Mouse (Mus musculus) C2C12 (cell line): ENCODE data around the gene Itga10. TPM values are rescaled to one million over a fixed set of nuclear protein-coding genes. Genes with fewer than 3 reads are reported as not detected.
"Not testable (repeated sequence)": the region's sequence is repeated elsewhere in the genome, so short reads cannot be mapped to it uniquely, and the experiment has no call there.

ENCODE experiments used
- H3K27me3 ChIP-seq: one replicate; pipeline ENCODE4 v1.6.1; 2011; ENCODE audit not compliant: control insufficient read depth, insufficient read depth, insufficient read length
- H3K36me3 ChIP-seq: one replicate; pipeline ENCODE4 v1.6.1; 2011; ENCODE audit not compliant: control insufficient read depth, insufficient read depth
- H3K4me3 ChIP-seq: one replicate; pipeline ENCODE4 v1.5.1; 2011; ENCODE audit warnings: mild to moderate bottlenecking, control low read depth; ENCODE audit not compliant: poor library complexity, insufficient read depth, severe bottlenecking
- H3K79me2 ChIP-seq: one replicate; pipeline ENCODE4 v1.6.1; 2011; ENCODE audit not compliant: control insufficient read depth, insufficient read depth
- H3K79me3 ChIP-seq: one replicate; pipeline ENCODE4 v1.6.1; 2011; ENCODE audit warnings: low read depth, control low read depth
- H3ac ChIP-seq: one replicate; pipeline ENCODE3; 2011; ENCODE audit warnings: low read depth; ENCODE audit not compliant: control insufficient read depth, insufficient read length
- CEBPB ChIP-seq: IDR thresholded peaks from one replicate; pipeline ENCODE4 v1.6.1; 2011; ENCODE audit warnings: low read depth, mild to moderate bottlenecking, control low read depth, moderate library complexity
- CTCF ChIP-seq: IDR thresholded peaks from one replicate; pipeline ENCODE4 v1.5.1; 2011; ENCODE audit not compliant: control insufficient read depth, insufficient read depth, insufficient read length
- FOSL1 ChIP-seq: IDR thresholded peaks from one replicate; pipeline ENCODE4 v1.8.0; 2011; ENCODE audit warnings: mild to moderate bottlenecking, low read length; ENCODE audit not compliant: poor library complexity, insufficient read depth, severe bottlenecking
- MAX ChIP-seq: IDR thresholded peaks from one replicate; pipeline ENCODE4 v1.6.1; 2011; ENCODE audit warnings: mild to moderate bottlenecking, control low read depth
- MYOD1 ChIP-seq: IDR thresholded peaks from one replicate; pipeline ENCODE4 v1.6.1; 2011; ENCODE audit warnings: low read depth; ENCODE audit not compliant: control insufficient read depth, insufficient read length
- MYOG ChIP-seq: IDR thresholded peaks from one replicate; pipeline ENCODE4 v1.6.1; 2011; ENCODE audit not compliant: control insufficient read depth, insufficient read length; ENCODE audit errors: extremely low read depth
- USF1 ChIP-seq: IDR thresholded peaks from one replicate; pipeline ENCODE4 v1.6.1; 2011; ENCODE audit warnings: low read depth, mild to moderate bottlenecking, control low read depth, moderate library complexity
- polyA plus RNA-seq: library from polyadenylated mRNA; unstranded; fragments of >200 nt; fragmentation: generic; extraction: Trizol; gene quantifications from one replicate; pipeline ENCODE4 v1.2.1, GENCODE M21; 2012; ENCODE audit warnings: missing spikeins

The Itga10 gene
- polyA plus RNA-seq, 1 experiment, result 1.2 TPM

- Histone ChIP-seq H3K36me3 (peaks cover 12% of the 10 kb centered on the region), H3ac (no peak overlapping the region), H3K79me3 (no peaks in the 10 kb centered on the region), H3K4me3 (no peak overlapping the region), H3K27me3 (no peaks in the 10 kb centered on the region), H3K79me2 (no peaks in the 10 kb centered on the region)
- no peak for TF ChIP-seq USF1
- TF ChIP-seq CEBPB, result no peak
- TF ChIP-seq MYOD1, result no peak
- no peak for TF ChIP-seq MAX
- no peak for TF ChIP-seq FOSL1
- TF ChIP-seq CTCF, result no peak
- TF ChIP-seq MYOG, result no peak
These were observed 2.0 kb downstream of the Itga10 start for GRCm38 (mm10) chr3:96647365-96647764.

- Histone ChIP-seq H3K36me3 (no peaks in the 10 kb centered on the region), H3K4me3 (no peak overlapping the region), H3K79me2 (no peaks in the 10 kb centered on the region), H3K27me3 (no peaks in the 10 kb centered on the region), H3K79me3 (no peaks in the 10 kb centered on the region), H3ac (no peak overlapping the region)
- TF ChIP-seq MAX (no peak), MYOD1 (no peak), FOSL1 (no peak), MYOG (no peak), CTCF (no peak), CEBPB (no peak), USF1 (no peak)
These were observed 15.5 kb downstream of the Itga10 start for GRCm38 (mm10) chr3:96660901-96661300.

- no peak for TF ChIP-seq USF1
- no peak for TF ChIP-seq FOSL1
- no peak overlapping the region for H3K4me3 ChIP-seq
These were observed 17.4 kb downstream of the Itga10 start for GRCm38 (mm10) chr3:96662731-96663316.

GRCm38 (mm10) chr3:96663432-96664239 is 18.3 kb downstream of the Itga10 start:
- Histone ChIP-seq H3K79me2 (no peaks in the 10 kb centered on the region), H3K36me3 (no peaks in the 10 kb centered on the region), H3K27me3 (no peaks in the 10 kb centered on the region), H3ac (peak overlapping the region; percentile 52), H3K4me3 (no peak overlapping the region), H3K79me3 (no peaks in the 10 kb centered on the region)
- TF ChIP-seq CTCF (no peak), MYOD1 (peak; percentile 10)

More at GRCm38 (mm10) chr3:96662731-96663316, 17.4 kb downstream of the Itga10 start:
- Histone ChIP-seq H3K36me3 (no peaks in the 10 kb centered on the region), H3K27me3 (no peaks in the 10 kb centered on the region), H3K79me2 (no peaks in the 10 kb centered on the region), H3ac (peak overlapping the region; percentile 48), H3K79me3 (no peaks in the 10 kb centered on the region)

- H3K36me3 ChIP-seq, H3K79me3 ChIP-seq, H3ac ChIP-seq, H3K79me2 ChIP-seq, H3K27me3 ChIP-seq, H3K4me3 ChIP-seq: not testable (repeated sequence)
These were observed 20.5 kb downstream of the Itga10 start for GRCm38 (mm10) chr3:96665732-96666363.

- TF ChIP-seq CEBPB (no peak), FOSL1 (no peak), USF1 (no peak), MYOD1 (no peak), MAX (no peak), MYOG (no peak), CTCF (no peak)
- Histone ChIP-seq H3K36me3 (no peaks in the 10 kb centered on the region), H3K27me3 (no peaks in the 10 kb centered on the region), H3ac (no peak overlapping the region), H3K79me3 (no peaks in the 10 kb centered on the region), H3K79me2 (no peaks in the 10 kb centered on the region), H3K4me3 (no peak overlapping the region)
These were observed 21.5 kb downstream of the Itga10 start for GRCm38 (mm10) chr3:96666916-96667315.
